Mouse (Mus musculus) hindbrain, embryonic 11.5 days (tissue): ENCODE measurements at regions not wholly inside any gene's neighbourhood (a gene's known extent, or its start where the extent isn't known, plus 50 kb on each side); places are given as distances from the start of the nearest gene placed in this dataset.

Source experiments
- ATAC-seq: fragments of 200-750 bp; cut with Nextera tagmentation; 2 replicates; pipeline ENCODE4 v1.8.0; 2017; ENCODE audit warnings: mild to moderate bottlenecking, moderate TSS enrichment, moderate library complexity; ENCODE audit not compliant: low FRiP score
- DNase-seq: peaks from one replicate; pipeline ENCODE4 v3.0.0-alpha.2; 2015; ENCODE audit warnings: low spot score
- H3K27ac ChIP-seq: fragments of 300-500 bp; sonication (generic); 2 replicates; pipeline ENCODE4 v1.5.1; 2014; ENCODE audit warnings: mild to moderate bottlenecking, low read depth, low read length
- H3K27me3 ChIP-seq: fragments of 300-500 bp; sonication (generic); 2 replicates; pipeline ENCODE4 v1.6.1; 2014; ENCODE audit warnings: mild to moderate bottlenecking, low read length, moderate library complexity, mixed read lengths; ENCODE audit not compliant: control insufficient read depth, insufficient read depth
- H3K36me3 ChIP-seq: fragments of 300-500 bp; sonication (generic); 2 replicates; pipeline ENCODE4 v1.6.1; 2014; ENCODE audit warnings: mild to moderate bottlenecking, low read length, moderate library complexity, mixed read lengths; ENCODE audit not compliant: control insufficient read depth, insufficient read depth
- H3K4me1 ChIP-seq: fragments of 300-500 bp; sonication (generic); replicated peaks from 2 replicates; pipeline ENCODE4 v1.6.1; 2014; ENCODE audit warnings: low read length, mixed read lengths; ENCODE audit not compliant: control insufficient read depth, insufficient read depth
- H3K4me2 ChIP-seq: fragments of 300-500 bp; sonication (generic); replicated peaks from 2 replicates; pipeline ENCODE4 v1.6.1; 2014; ENCODE audit warnings: mild to moderate bottlenecking, low read depth, low read length
- H3K4me3 ChIP-seq: fragments of 300-500 bp; sonication (generic); 2 replicates; pipeline ENCODE4 v1.5.1; 2014; ENCODE audit warnings: low read depth, low read length
- H3K9ac ChIP-seq: fragments of 300-500 bp; sonication (generic); 2 replicates; pipeline ENCODE4 v1.6.1; 2014; ENCODE audit warnings: low read depth, low read length
- H3K9me3 ChIP-seq: fragments of 300-500 bp; sonication (generic); 2 replicates; pipeline ENCODE4 v1.6.1; 2016; ENCODE audit warnings: low read length; ENCODE audit not compliant: control insufficient read depth
- WGBS: fragments of 180-500 bp; shearing (Covaris S2); extraction: QIAGEN DNeasy Blood & Tissue Kit; methylation state at CpG from one replicate; pipeline ENCODE4 v1.1.7; 2014; 5-methylcytosine and 5-hydroxymethylcytosine counted together

GRCm38 (mm10) chr9:41478106-41478848, 316.8 kb upstream of the Ubash3b start:
- Histone ChIP-seq H3K4me1 (0 out of 2 replicates have a peak, but pooled peaks cover 6% of the 10 kb centered on the region), H3K36me3 (no peaks in the 10 kb centered on the region), H3K27ac (no peak overlapping the region), H3K9me3 (no peaks in the 10 kb centered on the region), H3K27me3 (no peaks in the 10 kb centered on the region), H3K9ac (no peak overlapping the region), H3K4me2 (no peak overlapping the region), H3K4me3 (no peak overlapping the region)
- DNase-seq (no peak), ATAC-seq (no peak)
- WGBS = 96% methylated on average over 7 of the region's 7 CpGs

- DNase-seq = no peak
- Histone ChIP-seq H3K9ac (no peak overlapping the region), H3K4me1 (0 out of 2 replicates have a peak, but pooled peaks cover 6% of the 10 kb centered on the region), H3K36me3 (no peaks in the 10 kb centered on the region), H3K27ac (no peak overlapping the region), H3K9me3 (no peaks in the 10 kb centered on the region), H3K4me2 (no peak overlapping the region), H3K27me3 (no peaks in the 10 kb centered on the region), H3K4me3 (no peak overlapping the region)
- 90% methylated on average over 8 of the region's 8 CpGs for WGBS
- no peak for ATAC-seq
Measured at GRCm38 (mm10) chr9:41475326-41475725, 313.8 kb upstream of the Ubash3b start.

DNA sequence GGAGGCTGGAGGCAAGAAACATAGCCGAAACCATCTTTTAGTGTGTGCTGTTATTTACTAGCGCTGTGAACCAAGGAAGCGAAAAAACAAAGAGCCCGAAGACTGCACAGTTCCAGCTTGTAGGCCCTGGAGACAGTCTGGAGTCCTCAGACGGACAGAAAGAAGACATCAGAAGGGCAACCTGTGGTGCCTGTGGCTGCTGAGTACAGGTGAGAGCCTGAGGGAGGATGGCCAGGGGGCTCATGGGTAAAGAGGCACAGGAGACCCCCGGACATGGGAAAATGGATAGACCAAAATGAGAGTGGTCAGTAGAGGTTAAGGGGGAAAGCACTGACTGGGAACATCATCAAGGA, 313.4 kb upstream of the Ubash3b start:
- Histone ChIP-seq H3K27me3 (no peaks in the 10 kb centered on the region), H3K4me3 (no peak overlapping the region), H3K9me3 (no peaks in the 10 kb centered on the region), H3K27ac (no peak overlapping the region), H3K9ac (no peak overlapping the region), H3K4me2 (no peak overlapping the region), H3K4me1 (0 out of 2 replicates have a peak, but pooled peaks cover 6% of the 10 kb centered on the region), H3K36me3 (no peaks in the 10 kb centered on the region)
- ATAC-seq = 0 out of 2 replicates have a peak, but pooled peaks have one; percentile 22
- no peak for DNase-seq
- WGBS = 73% methylated on average over 6 of the region's 6 CpGs

DNA sequence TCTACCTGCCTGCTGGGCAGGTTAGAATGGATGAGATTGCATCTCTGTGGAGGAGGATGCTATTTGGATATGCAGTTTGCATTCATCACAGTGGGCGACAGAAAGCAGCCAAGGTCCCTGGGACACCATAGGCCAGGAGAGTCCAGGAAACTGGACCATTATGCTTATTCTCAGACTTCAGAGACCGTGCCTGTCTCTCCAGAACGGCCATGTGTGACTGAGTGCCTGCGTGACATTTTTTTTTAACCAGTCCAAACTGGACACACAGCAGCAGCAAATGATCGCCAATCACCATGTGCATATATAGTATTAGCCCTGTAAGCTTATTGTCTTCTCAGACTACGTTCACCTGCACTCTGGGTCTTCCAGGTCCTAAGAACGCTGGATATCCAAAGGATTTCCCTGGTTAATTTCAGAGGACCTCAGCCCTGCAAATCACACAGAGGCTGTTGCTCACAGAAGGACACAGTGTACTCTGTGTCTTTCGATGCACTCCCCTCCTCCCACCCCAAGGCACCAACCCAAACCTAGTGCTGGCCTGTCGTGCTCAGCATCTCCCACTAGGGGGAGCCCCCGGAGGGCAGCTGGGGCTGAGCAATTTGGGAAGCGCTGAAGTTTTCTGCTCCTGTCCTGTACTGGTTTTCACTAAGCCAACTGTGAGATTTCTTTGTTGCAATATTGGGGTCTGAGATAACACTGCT, 312.9 kb upstream of the Ubash3b start:
- Histone ChIP-seq H3K9me3 (no peaks in the 10 kb centered on the region), H3K27ac (no peak overlapping the region), H3K4me2 (no peak overlapping the region), H3K27me3 (no peaks in the 10 kb centered on the region), H3K4me3 (no peak overlapping the region), H3K4me1 (0 out of 2 replicates have a peak, but pooled peaks cover 6% of the 10 kb centered on the region), H3K36me3 (no peaks in the 10 kb centered on the region), H3K9ac (no peak overlapping the region)
- WGBS = 41% methylated on average over 11 of the region's 11 CpGs
- ATAC-seq (peak; percentile 83; the same call in 1 of the 2 replicates), DNase-seq (peak; percentile 90)

- no peak overlapping the region for H3K9ac ChIP-seq
- no peak overlapping the region for H3K27ac ChIP-seq
Measured at GRCm38 (mm10) chr9:41473506-41473905, 312.0 kb upstream of the Ubash3b start.

GRCm38 (mm10) chr9:41471345-41471744, 309.8 kb upstream of the Ubash3b start:
- H3K27me3 ChIP-seq = no peaks in the 10 kb centered on the region
- WGBS = 95% methylated on average over 3 of the region's 3 CpGs
- H3K36me3 ChIP-seq = no peaks in the 10 kb centered on the region
- no peak overlapping the region for H3K4me2 ChIP-seq
- ATAC-seq (no peak), DNase-seq (no peak)
- no peak overlapping the region for H3K9ac ChIP-seq
- 0 out of 2 replicates have a peak, but pooled peaks cover 6% of the 10 kb centered on the region for H3K4me1 ChIP-seq
- no peak overlapping the region for H3K4me3 ChIP-seq
- no peak overlapping the region for H3K27ac ChIP-seq
- H3K9me3 ChIP-seq = no peaks in the 10 kb centered on the region

More at GRCm38 (mm10) chr9:41473506-41473905, 312.0 kb upstream of the Ubash3b start:
- no peak overlapping the region for H3K4me3 ChIP-seq
- H3K9me3 ChIP-seq = no peaks in the 10 kb centered on the region
- H3K4me2 ChIP-seq = no peak overlapping the region
- no peak for ATAC-seq
- no peaks in the 10 kb centered on the region for H3K27me3 ChIP-seq
- WGBS = 90% methylated on average over 5 of the region's 5 CpGs
- H3K4me1 ChIP-seq = 0 out of 2 replicates have a peak, but pooled peaks cover 6% of the 10 kb centered on the region
- DNase-seq = no peak
- no peaks in the 10 kb centered on the region for H3K36me3 ChIP-seq

DNA sequence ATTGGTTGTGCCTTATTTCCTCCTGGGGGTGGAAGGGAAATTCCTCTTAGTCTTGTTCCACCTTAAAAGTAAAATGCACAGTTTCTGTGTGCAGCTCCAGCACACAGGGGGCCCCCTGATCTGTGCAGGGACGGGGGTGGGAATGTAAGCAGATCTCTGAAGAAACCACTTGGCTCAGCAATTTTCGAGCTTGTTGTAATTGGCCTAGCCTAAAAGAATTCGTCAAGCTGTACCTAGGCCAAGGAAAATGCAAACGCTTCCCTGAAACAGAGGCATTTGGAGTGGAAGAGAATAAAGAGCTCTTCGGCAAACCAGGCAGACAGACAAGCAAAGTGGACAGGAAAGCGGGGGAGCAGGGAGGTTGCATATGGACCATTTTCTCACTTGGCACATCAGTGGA, 308.5 kb upstream of the Ubash3b start:
- H3K4me2 ChIP-seq = no peak overlapping the region
- no peak overlapping the region for H3K9ac ChIP-seq
- H3K4me3 ChIP-seq = no peak overlapping the region
- H3K27ac ChIP-seq = no peak overlapping the region
- WGBS = 64% methylated on average over 6 of the region's 6 CpGs
- no peaks in the 10 kb centered on the region for H3K9me3 ChIP-seq
- H3K36me3 ChIP-seq = no peaks in the 10 kb centered on the region
- ATAC-seq (no peak), DNase-seq (no peak)
- H3K27me3 ChIP-seq = no peaks in the 10 kb centered on the region
- 0 out of 2 replicates have a peak, but pooled peaks cover 6% of the 10 kb centered on the region for H3K4me1 ChIP-seq

- H3K4me3 ChIP-seq = no peak overlapping the region
- no peak overlapping the region for H3K4me2 ChIP-seq
- H3K27ac ChIP-seq = no peak overlapping the region
- DNase-seq = no peak
- no peaks in the 10 kb centered on the region for H3K36me3 ChIP-seq
- H3K27me3 ChIP-seq = no peaks in the 10 kb centered on the region
- no peak overlapping the region for H3K9ac ChIP-seq
- H3K4me1 ChIP-seq = 0 out of 2 replicates have a peak, but pooled peaks cover 6% of the 10 kb centered on the region
- 92% methylated on average over 5 of the region's 5 CpGs for WGBS
- no peaks in the 10 kb centered on the region for H3K9me3 ChIP-seq
- ATAC-seq = no peak
Measured at GRCm38 (mm10) chr9:41469414-41469813, 307.9 kb upstream of the Ubash3b start.
